Mouse (Mus musculus): ENCODE data around the gene S100pbp. TPM values are rescaled to one million over a fixed set of nuclear protein-coding genes. Genes with fewer than 3 reads are reported as not detected.
A peak's percentile ranks its signal among the peaks of the same experiment; 100 is the strongest.

The S100pbp gene
- total RNA-seq (2021) = 10 to 100 TPM; 26.9 to 29.6 TPM
- long read RNA-seq, experiment 1, partial matches to known transcripts = 0 of 4 reads
- long read RNA-seq, experiment 1, other reads (novel, unspliced or antisense) = 4 of 4 reads
- long read RNA-seq, experiment 2, partial matches to known transcripts = 0 of 2 reads
- long read RNA-seq, experiment 2, other reads (novel, unspliced or antisense) = 2 of 2 reads

- peak; percentile 98 for DNase-seq
Observed at GRCm38 (mm10) chr4:129189542-129190519, at the start of gene S100pbp, which contains the start of gene Yars. Gene S100pbp, minus strand, starts transcription at chr4:129189727. Gene Yars, plus strand, starts transcription at chr4:129189760.

GRCm38 (mm10) chr4:129239075-129239474 is 49.5 kb upstream of the S100pbp start:
- DNase-seq = peak; percentile 86

GRCm38 (mm10) chr4:129238579-129239016 is 49.1 kb upstream of the S100pbp start:
- no peak for DNase-seq

- no peak for DNase-seq
Observed at GRCm38 (mm10) chr4:129237843-129238441, 48.4 kb upstream of the S100pbp start.

GRCm38 (mm10) chr4:129236236-129236813 is 46.8 kb upstream of the S100pbp start:
- no peak for DNase-seq

GRCm38 (mm10) chr4:129235147-129235546 is 45.6 kb upstream of the S100pbp start:
- no peak for DNase-seq

GRCm38 (mm10) chr4:129234488-129234887 is 45.0 kb upstream of the S100pbp start:
- DNase-seq = no peak

- no peak for DNase-seq
Observed at GRCm38 (mm10) chr4:129232561-129233360, 43.2 kb upstream of the S100pbp start.

- DNase-seq = no peak
Observed at GRCm38 (mm10) chr4:129231594-129232450, 42.3 kb upstream of the S100pbp start.

GRCm38 (mm10) chr4:129230926-129231325 is 41.4 kb upstream of the S100pbp start:
- no peak for DNase-seq

GRCm38 (mm10) chr4:129227985-129228381 is 38.5 kb upstream of the S100pbp start:
- DNase-seq = no peak

- DNase-seq = no peak
Observed at GRCm38 (mm10) chr4:129227170-129227984, 37.9 kb upstream of the S100pbp start.

GRCm38 (mm10) chr4:129226441-129226963 is 37.0 kb upstream of the S100pbp start:
- DNase-seq = no peak

GRCm38 (mm10) chr4:129225315-129225714 is 35.8 kb upstream of the S100pbp start:
- DNase-seq = no peak

GRCm38 (mm10) chr4:129223421-129224281 is 34.1 kb upstream of the S100pbp start:
- no peak for DNase-seq

- DNase-seq = no peak
Observed at GRCm38 (mm10) chr4:129222019-129222925, 32.7 kb upstream of the S100pbp start.

Measured in adrenal gland, postnatal 10 days (tissue).